22 mouse cellular contexts compared by ENCODE assay signal in genomic region chr6:135178599-135178998, GRCm38 (mm10). TPM values are rescaled to one million over a fixed set of nuclear protein-coding genes. Genes with fewer than 3 reads are reported as not detected.
DNase-seq lines count a peak whose midpoint lies in the region; ATAC-seq lines count a peak whose summit lies in the region.
"Had no signal": no experiment of that assay in that cellular context is flagged by ENCODE, and none has a peak within 500 bp of the region (broad histone marks: within the 10 kb centered on the region; RNA-seq: fewer than 3 reads in every experiment).

No protein-coding gene starts in this region.

- H3K4me1 ChIP-seq in heart, embryonic 14.5 days (ENCODE audit: control insufficient read depth in 2 of 2, insufficient read depth in 2 of 2, low read length in 2 of 2) = no peaks in the 10 kb centered on the region
- H3K4me1 ChIP-seq in heart, embryonic 10.5 days = 0 out of 2 replicates have a peak, but pooled peaks cover 5% of the 10 kb centered on the region
- 0 out of 2 replicates have a peak, but pooled peaks cover 2% of the 10 kb centered on the region for H3K4me1 ChIP-seq in midbrain, embryonic 10.5 days
- no peaks in the 10 kb centered on the region for H3K4me1 ChIP-seq in midbrain, embryonic 13.5 days (replicated peaks)
- H3K4me1 ChIP-seq in liver, embryonic 16.5 days (ENCODE audit: control insufficient read depth, low read depth, low read length) = no peaks in the 10 kb centered on the region; the same call in 1 of the 2 replicates
- H3K4me1 ChIP-seq: embryonic facial prominence, embryonic 12.5 days; forebrain, embryonic 12.5 days; heart, embryonic 12.5 days; hindbrain, embryonic 15.5 days had no signal

- no peaks in the 10 kb centered on the region for H3K9me3 ChIP-seq in heart, embryonic 14.5 days (ENCODE audit: control insufficient read depth, low read length)
- H3K9me3 ChIP-seq in heart, embryonic 10.5 days = no peaks in the 10 kb centered on the region
- no peaks in the 10 kb centered on the region for H3K9me3 ChIP-seq in midbrain, embryonic 10.5 days (replicated peaks)
- H3K9me3 ChIP-seq in midbrain, embryonic 13.5 days = no peaks in the 10 kb centered on the region
- H3K9me3 ChIP-seq in liver, embryonic 16.5 days (replicated peaks; ENCODE audit: control insufficient read depth, low read length) = no peaks in the 10 kb centered on the region
- H3K9me3 ChIP-seq: embryonic facial prominence, embryonic 12.5 days; forebrain, embryonic 12.5 days; heart, embryonic 12.5 days; hindbrain, embryonic 15.5 days had no signal

- no peaks in the 10 kb centered on the region for H3K36me3 ChIP-seq in heart, embryonic 14.5 days (ENCODE audit: control insufficient read depth, insufficient read depth, low read length)
- no peaks in the 10 kb centered on the region for H3K36me3 ChIP-seq in heart, embryonic 10.5 days
- H3K36me3 ChIP-seq in midbrain, embryonic 10.5 days = no peaks in the 10 kb centered on the region
- no peaks in the 10 kb centered on the region for H3K36me3 ChIP-seq in midbrain, embryonic 13.5 days
- no peaks in the 10 kb centered on the region for H3K36me3 ChIP-seq in liver, embryonic 16.5 days (ENCODE audit: control insufficient read depth, insufficient read depth)
- H3K36me3 ChIP-seq: embryonic facial prominence, embryonic 12.5 days; forebrain, embryonic 12.5 days; G1E; heart, embryonic 12.5 days; hindbrain, embryonic 15.5 days had no signal

- 0 out of 2 replicates have a peak, but pooled peaks have one; percentile 13 for ATAC-seq in heart, embryonic 14.5 days (ENCODE audit: insufficient number of reproducible peaks, insufficient read depth, low FRiP score, low read depth)
- ATAC-seq in midbrain, embryonic 13.5 days = no peak
- ATAC-seq in liver, embryonic 16.5 days (ENCODE audit: low read depth) = peak; percentile 41; the same call in 1 of the 2 replicates
- ATAC-seq: CD4-positive, CD25-positive, alpha-beta regulatory T cell, adult 4 months; forebrain, embryonic 16.5 days had no signal

- H3K4me2 ChIP-seq in heart, embryonic 14.5 days (ENCODE audit: low read length) = no peak overlapping the region
- H3K4me2 ChIP-seq in midbrain, embryonic 13.5 days (replicated peaks) = no peak overlapping the region
- no peak overlapping the region for H3K4me2 ChIP-seq in liver, embryonic 16.5 days (ENCODE audit: low read depth, low read length)
- H3K4me2 ChIP-seq: embryonic facial prominence, embryonic 12.5 days; forebrain, embryonic 12.5 days; heart, embryonic 12.5 days; hindbrain, embryonic 15.5 days had no signal

- DNase-seq in heart, embryonic 10.5 days (ENCODE audit: low spot score) = no peak
- no peak for DNase-seq in midbrain, embryonic 10.5 days (ENCODE audit: low spot score)
- no peak for DNase-seq in gastrocnemius, postnatal 25 days
- DNase-seq in right cerebral cortex, adult 18-20 months = no peak
- DNase-seq: adrenal gland, postnatal 10 days; B cell, adult 2 months; cerebellum, adult 11 months; cerebellum, adult 8-10 months; cerebellum, postnatal 14 days; gastrocnemius, postnatal 10 days; heart, adult 2 months; heart, postnatal 36 days had no signal

- H3K4me3 ChIP-seq in heart, embryonic 14.5 days (ENCODE audit: control insufficient read depth in 1 of 2, insufficient read depth in 1 of 2, low read depth in 1 of 2, low read length in 2 of 2) = no peak overlapping the region
- H3K4me3 ChIP-seq in heart, embryonic 10.5 days = no peak overlapping the region
- no peak overlapping the region for H3K4me3 ChIP-seq in midbrain, embryonic 10.5 days
- no peak overlapping the region for H3K4me3 ChIP-seq in midbrain, embryonic 13.5 days (replicated peaks)
- H3K4me3 ChIP-seq in liver, embryonic 16.5 days (ENCODE audit: low read depth, low read length) = no peak overlapping the region
- H3K4me3 ChIP-seq: embryonic facial prominence, embryonic 12.5 days; forebrain, embryonic 12.5 days; heart, adult 2 months; heart, embryonic 12.5 days; hindbrain, embryonic 15.5 days had no signal

- no peak overlapping the region for H3K9ac ChIP-seq in heart, embryonic 14.5 days (ENCODE audit: low read length)
- H3K9ac ChIP-seq in midbrain, embryonic 13.5 days (replicated peaks) = no peak overlapping the region
- H3K9ac ChIP-seq in liver, embryonic 16.5 days (ENCODE audit: low read depth, low read length) = no peak overlapping the region
- H3K9ac ChIP-seq: embryonic facial prominence, embryonic 12.5 days; forebrain, embryonic 12.5 days; heart, embryonic 12.5 days; hindbrain, embryonic 15.5 days had no signal

- WGBS in heart, embryonic 14.5 days = 27% methylated on average over 3 of the region's 3 CpGs
- WGBS in heart, embryonic 10.5 days = 35% methylated on average over 3 of the region's 3 CpGs
- WGBS in midbrain, embryonic 10.5 days = 55% methylated on average over 3 of the region's 3 CpGs
- WGBS in midbrain, embryonic 13.5 days = 54% methylated on average over 3 of the region's 3 CpGs
- WGBS in liver, embryonic 16.5 days (ENCODE audit: insufficient replicate concordance) = 19% methylated on average over 3 of the region's 3 CpGs

- no peaks in the 10 kb centered on the region for H3K27me3 ChIP-seq in heart, embryonic 14.5 days (ENCODE audit: control insufficient read depth, insufficient read depth, low read length)
- H3K27me3 ChIP-seq in heart, embryonic 10.5 days (ENCODE audit: insufficient read depth, poor library complexity, severe bottlenecking) = 0 out of 2 replicates have a peak, but pooled peaks cover 5% of the 10 kb centered on the region
- peaks cover 27% of the 10 kb centered on the region for H3K27me3 ChIP-seq in midbrain, embryonic 10.5 days (ENCODE audit: low read depth, poor library complexity, severe bottlenecking)
- peaks cover 9% of the 10 kb centered on the region; the same call in 1 of the 2 replicates for H3K27me3 ChIP-seq in midbrain, embryonic 13.5 days
- peaks cover 2% of the 10 kb centered on the region; the same call in 1 of the 2 replicates for H3K27me3 ChIP-seq in liver, embryonic 16.5 days (ENCODE audit: control insufficient read depth, insufficient read depth, low read depth, low read length)
- H3K27me3 ChIP-seq: embryonic facial prominence, embryonic 12.5 days had no signal

- H3K27ac ChIP-seq in heart, embryonic 14.5 days (replicated peaks in 1 of 2; ENCODE audit: control insufficient read depth in 1 of 2, insufficient read depth in 1 of 2, low read depth in 2 of 2, low read length in 2 of 2) = no peak overlapping the region
- H3K27ac ChIP-seq in heart, embryonic 10.5 days = no peak overlapping the region
- H3K27ac ChIP-seq in midbrain, embryonic 10.5 days (replicated peaks) = 0 out of 2 replicates have a peak overlapping the region, but pooled peaks have one; percentile 28
- H3K27ac ChIP-seq in midbrain, embryonic 13.5 days = no peak overlapping the region
- H3K27ac ChIP-seq in liver, embryonic 16.5 days (ENCODE audit: low read length) = no peak overlapping the region
- H3K27ac ChIP-seq: embryonic facial prominence, embryonic 12.5 days; forebrain, embryonic 12.5 days; heart, adult 2 months; hindbrain, embryonic 15.5 days had no signal

RNA-seq across cellular contexts. Expression of gene Fam234b, which starts 19.2 kb away (rescaled TPM):
- polyA plus RNA-seq in heart, embryonic 14.5 days (2014; fragmentation: Nextera tagmentation; extraction: Ambion mirVana) = 7.9 and 8.9 TPM in 2 replicates
- 9.8 and 11.6 TPM in 2 replicates for polyA plus RNA-seq in heart, embryonic 10.5 days (2016; fragmentation: Nextera tagmentation; extraction: Ambion mirVana)
- 21.7 and 29.5 TPM in 2 replicates for polyA plus RNA-seq in midbrain, embryonic 10.5 days (2016; fragmentation: Nextera tagmentation; extraction: Ambion mirVana)
- 67.0 and 74.1 TPM in 2 replicates for polyA plus RNA-seq in midbrain, embryonic 13.5 days (2015; fragmentation: Nextera tagmentation; extraction: Ambion mirVana)
- polyA plus RNA-seq in liver, embryonic 16.5 days (2015; fragmentation: Nextera tagmentation; extraction: Ambion mirVana) = 31.7 and 33.8 TPM in 2 replicates
- total RNA-seq in gastrocnemius, postnatal 25 days (2021) = 1 to 10 TPM; 3.4 to 3.9 TPM

RNA-seq across cellular contexts. Expression of gene Hebp1, which starts 19.2 kb away (rescaled TPM):
- 2.5 and 9.2 TPM in 2 replicates for polyA plus RNA-seq in heart, embryonic 14.5 days (2014; fragmentation: Nextera tagmentation; extraction: Ambion mirVana)
- polyA plus RNA-seq in heart, embryonic 10.5 days (2016; fragmentation: Nextera tagmentation; extraction: Ambion mirVana) = 20.7 and 21.2 TPM in 2 replicates
- polyA plus RNA-seq in midbrain, embryonic 10.5 days (2016; fragmentation: Nextera tagmentation; extraction: Ambion mirVana) = 4.8 and 5.2 TPM in 2 replicates
- polyA plus RNA-seq in midbrain, embryonic 13.5 days (2015; fragmentation: Nextera tagmentation; extraction: Ambion mirVana) = 2.7 and 3.4 TPM in 2 replicates
- 133 and 134 TPM in 2 replicates for polyA plus RNA-seq in liver, embryonic 16.5 days (2015; fragmentation: Nextera tagmentation; extraction: Ambion mirVana)
- 10 to 100 TPM in 1 of 2 experiments, 1 to 10 TPM in 1; 4.8 to 10.2 TPM for total RNA-seq in gastrocnemius, postnatal 25 days (2021)
